Mouse (Mus musculus) T-cell, adult 2 months (primary cell): ENCODE data around the gene Slc1a6.
"Not testable (repeated sequence)": the region's sequence is repeated elsewhere in the genome, so short reads cannot be mapped to it uniquely, and the experiment has no call there.

Experiments used
- DNase-seq: peaks from one replicate; pipeline ENCODE4 v3.0.0; 2022; ENCODE audit warnings: low spot score

The Slc1a6 gene

GRCm38 (mm10) chr10:78779981-78780651, at the start of gene Slc1a6:
Slc1a6 (plus strand) TSS chr10:78780496.
- no peak for DNase-seq

GRCm38 (mm10) chr10:78739821-78740220, 40.5 kb upstream of the Slc1a6 start:
- no peak for DNase-seq

- no peak for DNase-seq
Measured at GRCm38 (mm10) chr10:78743721-78744120, 36.6 kb upstream of the Slc1a6 start.

GRCm38 (mm10) chr10:78745453-78746232, 34.7 kb upstream of the Slc1a6 start:
- no peak for DNase-seq

- DNase-seq, result no peak
Measured at GRCm38 (mm10) chr10:78747035-78747721, 33.1 kb upstream of the Slc1a6 start.

- DNase-seq, result no peak
Measured at GRCm38 (mm10) chr10:78748161-78748560, 32.1 kb upstream of the Slc1a6 start.

- no peak for DNase-seq
Measured at GRCm38 (mm10) chr10:78748946-78749345, 31.4 kb upstream of the Slc1a6 start.

GRCm38 (mm10) chr10:78752452-78753191, 27.7 kb upstream of the Slc1a6 start, which contains the start of gene Ccdc105:
Ccdc105 (minus strand) TSS chr10:78753065.
- DNase-seq, result no peak

GRCm38 (mm10) chr10:78756021-78756420, 24.3 kb upstream of the Slc1a6 start:
- DNase-seq, result no peak

GRCm38 (mm10) chr10:78765570-78765969, 14.7 kb upstream of the Slc1a6 start:
- DNase-seq, result no peak

- DNase-seq, result no peak
Measured at GRCm38 (mm10) chr10:78775830-78776229, 4.5 kb upstream of the Slc1a6 start.

GRCm38 (mm10) chr10:78779527-78779926, 769 bp upstream of the Slc1a6 start:
- DNase-seq, result no peak

GRCm38 (mm10) chr10:78787566-78788087, 7.3 kb downstream of the Slc1a6 start:
- DNase-seq, result no peak

GRCm38 (mm10) chr10:78790561-78790960, 10.3 kb downstream of the Slc1a6 start:
- no peak for DNase-seq

GRCm38 (mm10) chr10:78801449-78801848, 21.2 kb downstream of the Slc1a6 start:
- no peak for DNase-seq

GRCm38 (mm10) chr10:78812358-78813060, 32.2 kb downstream of the Slc1a6 start:
- no peak for DNase-seq

GRCm38 (mm10) chr10:78840456-78840855, 60.2 kb downstream of the Slc1a6 start:
- DNase-seq, result not testable (repeated sequence)

GRCm38 (mm10) chr10:78852066-78852465, 71.8 kb downstream of the Slc1a6 start, which contains the start of gene Olfr1356:
Olfr1356 (minus strand) TSS chr10:78852166.
- DNase-seq, result no peak
